Mouse (Mus musculus) E14TG2a.4 (cell line): ENCODE measurements at regions not wholly inside any gene's neighbourhood (a gene's known extent, or its start where the extent isn't known, plus 50 kb on each side); places are given as distances from the start of the nearest gene placed in this dataset.

ENCODE experiments used
- H3K27me3 ChIP-seq: 2 replicates; pipeline ENCODE4 v1.6.1; 2014; ENCODE audit warnings: low read length, control low read depth; ENCODE audit not compliant: insufficient read depth
- H3K36me3 ChIP-seq: 2 replicates; pipeline ENCODE4 v1.6.1; 2014; ENCODE audit warnings: low read length, control low read depth; ENCODE audit not compliant: insufficient read depth
- H3K4me1 ChIP-seq: replicated peaks from 2 replicates; pipeline ENCODE4 v1.6.1; 2014; ENCODE audit warnings: low read depth, low read length, control low read depth
- H3K4me3 ChIP-seq: replicated peaks from 2 replicates; pipeline ENCODE4 v1.5.1; 2014; ENCODE audit warnings: mild to moderate bottlenecking, low read length
- H3K9me3 ChIP-seq: 2 replicates; pipeline ENCODE4 v1.6.1; 2014; ENCODE audit warnings: low read length, control low read depth
- CTCF ChIP-seq: conservative IDR thresholded peaks from 2 replicates; pipeline ENCODE4 v1.5.1; 2014; ENCODE audit warnings: low read length
- NANOG ChIP-seq: IDR thresholded peaks from 2 replicates; pipeline ENCODE4 v1.6.1; 2014; ENCODE audit warnings: borderline replicate concordance, low read length, mixed read lengths
- POU5F1 ChIP-seq: IDR thresholded peaks from 2 replicates; pipeline ENCODE4 v1.6.1; 2014; ENCODE audit warnings: low read length, borderline replicate concordance

- Histone ChIP-seq H3K36me3 (no peaks in the 10 kb centered on the region), H3K4me1 (peaks cover 12% of the 10 kb centered on the region), H3K4me3 (no peak overlapping the region), H3K9me3 (no peaks in the 10 kb centered on the region), H3K27me3 (0 out of 2 replicates have a peak, but pooled peaks cover 3% of the 10 kb centered on the region)
- TF ChIP-seq CTCF (peak; percentile 83), NANOG (no peak)
Observed at GRCm38 (mm10) chr2:174936665-174937064, 73.4 kb upstream of the Gm14444 start.

- H3K27me3 ChIP-seq = 0 out of 2 replicates have a peak, but pooled peaks cover 3% of the 10 kb centered on the region
- H3K9me3 ChIP-seq = no peaks in the 10 kb centered on the region
- TF ChIP-seq NANOG (no peak), CTCF (no peak), POU5F1 (no peak)
- no peaks in the 10 kb centered on the region for H3K36me3 ChIP-seq
- H3K4me1 ChIP-seq = 0 out of 2 replicates have a peak, but pooled peaks cover 2% of the 10 kb centered on the region
- H3K4me3 ChIP-seq = no peak overlapping the region
Observed at GRCm38 (mm10) chr2:174937930-174938329, 72.1 kb upstream of the Gm14444 start.

- Histone ChIP-seq H3K27me3 (0 out of 2 replicates have a peak, but pooled peaks cover 3% of the 10 kb centered on the region), H3K36me3 (no peaks in the 10 kb centered on the region), H3K4me1 (peaks cover 7% of the 10 kb centered on the region; the same call in 1 of the 2 replicates), H3K4me3 (no peak overlapping the region), H3K9me3 (no peaks in the 10 kb centered on the region)
- no peak for TF ChIP-seq CTCF
- no peak for TF ChIP-seq NANOG
- no peak for TF ChIP-seq POU5F1
Observed at GRCm38 (mm10) chr2:174942221-174942620, 67.8 kb upstream of the Gm14444 start.

GRCm38 (mm10) chr2:174948106-174948505 lies 61.9 kb upstream of the Gm14444 start:
- Histone ChIP-seq H3K27me3 (no peaks in the 10 kb centered on the region), H3K36me3 (no peaks in the 10 kb centered on the region), H3K4me1 (peaks cover 16% of the 10 kb centered on the region), H3K9me3 (no peaks in the 10 kb centered on the region), H3K4me3 (no peak overlapping the region)
- no peak for TF ChIP-seq CTCF
- TF ChIP-seq POU5F1 = no peak
- no peak for TF ChIP-seq NANOG
